ENCODE assay signal across 21 mouse cellular contexts in the genomic region with DNA sequence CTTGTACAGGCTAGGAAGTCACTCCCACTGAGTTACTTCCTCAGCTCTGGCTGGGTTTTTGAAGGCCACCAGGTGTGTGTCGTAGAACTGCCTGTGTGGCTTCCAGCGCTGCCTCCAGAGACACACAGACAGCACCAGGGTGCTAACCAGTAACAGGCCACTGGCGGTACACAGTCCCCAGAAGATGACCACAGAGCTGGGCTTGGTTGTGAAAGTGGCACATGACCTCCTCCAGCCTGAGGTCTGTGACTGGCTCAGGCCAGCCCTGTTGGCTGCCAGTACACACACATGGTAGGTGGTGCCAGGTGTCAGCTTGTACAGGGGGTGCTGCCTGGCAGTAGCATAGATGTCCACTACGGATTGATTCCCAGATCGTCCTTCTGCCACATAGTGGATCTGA. TPM values are rescaled to one million over a fixed set of nuclear protein-coding genes. Genes with fewer than 3 reads are reported as not detected.
DNase-seq lines count a peak whose midpoint lies in the region; ATAC-seq and TF ChIP-seq lines count a peak whose summit lies in the region.
"Had no signal": no experiment of that assay in that cellular context is flagged by ENCODE, and none has a peak within 500 bp of the region (broad histone marks: within the 10 kb centered on the region; RNA-seq: fewer than 3 reads in every experiment).

No protein-coding gene starts in this region.

- H3K9ac ChIP-seq in liver, postnatal 0 days (replicated peaks) = no peak overlapping the region
- no peak overlapping the region for H3K9ac ChIP-seq in liver, embryonic 11.5 days (ENCODE audit: low read depth, low read length)
- H3K9ac ChIP-seq: forebrain, embryonic 12.5 days; heart, embryonic 12.5 days; limb, embryonic 15.5 days; lung, embryonic 14.5 days; neural tube, embryonic 15.5 days had no signal

- no peaks in the 10 kb centered on the region for H3K27me3 ChIP-seq in liver, postnatal 0 days (ENCODE audit: insufficient read depth, low read length)
- no peaks in the 10 kb centered on the region for H3K27me3 ChIP-seq in liver, embryonic 11.5 days (replicated peaks; ENCODE audit: control insufficient read depth, insufficient read depth, low read length)
- H3K27me3 ChIP-seq: forebrain, embryonic 12.5 days; heart, embryonic 12.5 days; limb, embryonic 15.5 days; neural tube, embryonic 15.5 days; Patski had no signal

- peak; percentile 11 to 14 for DNase-seq in cerebellum, postnatal 25 days
- no peak for DNase-seq in cerebellum, adult 11-12 months
- no peak for DNase-seq in liver, postnatal 0 days
- DNase-seq in liver, embryonic 11.5 days (ENCODE audit: low spot score) = no peak
- DNase-seq in adipocyte (ENCODE audit: low spot score) = peak; percentile 68
- no peak for DNase-seq in urinary bladder, postnatal 14 days (ENCODE audit: low spot score)
- DNase-seq in c-Kit-positive CD71-positive TER-119-positive erythroid progenitor cells, embryonic 14.5 days (ENCODE audit: low spot score) = no peak
- DNase-seq: B cell, adult 2 months; gastrocnemius, postnatal 36 days; heart, postnatal 4 days; kidney, adult 8-10 months; layer of hippocampus, postnatal 36 days; lung, embryonic 14.5 days had no signal

- H3K4me1 ChIP-seq in liver, postnatal 0 days (ENCODE audit: insufficient read depth) = no peaks in the 10 kb centered on the region; the same call in 1 of the 2 replicates
- H3K4me1 ChIP-seq in liver, embryonic 11.5 days (replicated peaks; ENCODE audit: control insufficient read depth, insufficient read depth, low read length) = no peaks in the 10 kb centered on the region
- H3K4me1 ChIP-seq: forebrain, embryonic 12.5 days; heart, embryonic 12.5 days; limb, embryonic 15.5 days; neural tube, embryonic 15.5 days had no signal

- no peak overlapping the region for H3K4me3 ChIP-seq in liver, postnatal 0 days (ENCODE audit: low read depth, low read length)
- no peak overlapping the region for H3K4me3 ChIP-seq in liver, embryonic 11.5 days (ENCODE audit: low read depth, low read length)
- H3K4me3 ChIP-seq: forebrain, embryonic 12.5 days; heart, embryonic 12.5 days; limb, embryonic 15.5 days; myocyte; neural tube, embryonic 15.5 days had no signal

- TF ChIP-seq CTCF in liver, postnatal 0 days (IDR thresholded peaks at IDR 0.05; ENCODE audit: low read depth) = no peak

- H3K36me3 ChIP-seq in liver, postnatal 0 days (replicated peaks; ENCODE audit: insufficient read depth, low read length) = peaks cover 12% of the 10 kb centered on the region
- peaks cover 5% of the 10 kb centered on the region; the same call in 1 of the 2 replicates for H3K36me3 ChIP-seq in liver, embryonic 11.5 days (ENCODE audit: control insufficient read depth, insufficient read depth, low read length)

- H3K27ac ChIP-seq in liver, postnatal 0 days (ENCODE audit: low read depth) = no peak overlapping the region
- H3K27ac ChIP-seq in liver, embryonic 11.5 days (ENCODE audit: low read depth, low read length) = no peak overlapping the region
- H3K27ac ChIP-seq: forebrain, embryonic 12.5 days; limb, embryonic 15.5 days; macrophage; neural tube, embryonic 15.5 days had no signal

- no peak overlapping the region for H3K4me2 ChIP-seq in liver, postnatal 0 days (ENCODE audit: low read depth, low read length)
- no peak overlapping the region for H3K4me2 ChIP-seq in liver, embryonic 11.5 days
- H3K4me2 ChIP-seq: forebrain, embryonic 12.5 days; heart, embryonic 12.5 days; limb, embryonic 15.5 days; lung, embryonic 14.5 days; neural tube, embryonic 15.5 days had no signal

- no peaks in the 10 kb centered on the region for H3K9me3 ChIP-seq in liver, postnatal 0 days (ENCODE audit: low read length)
- H3K9me3 ChIP-seq in liver, embryonic 11.5 days (ENCODE audit: control insufficient read depth, low read length) = no peaks in the 10 kb centered on the region
- H3K9me3 ChIP-seq: forebrain, embryonic 12.5 days; heart, embryonic 12.5 days; limb, embryonic 15.5 days; neural tube, embryonic 15.5 days had no signal

- 77% methylated on average over 5 of the region's 5 CpGs for WGBS in liver, postnatal 0 days (ENCODE audit: insufficient replicate concordance)
- 88% methylated on average over 5 of the region's 5 CpGs for WGBS in liver, embryonic 11.5 days

- no peak for TF ChIP-seq EP300 in liver, postnatal 0 days (IDR thresholded peaks at IDR 0.05; ENCODE audit: low read depth)

- peak; percentile 62 for ATAC-seq in liver, postnatal 0 days
- no peak; the same call in 1 of the 2 replicates for ATAC-seq in liver, embryonic 11.5 days (replicated peaks; ENCODE audit: low FRiP score)
- ATAC-seq in erythroblast, adult 5-6 weeks (replicated peaks; ENCODE audit: low FRiP score, poor library complexity, severe bottlenecking) = 0 out of 2 replicates have a peak, but pooled peaks have one; percentile 29
- ATAC-seq: Patski had no signal

RNA-seq across cellular contexts. Expression of a gene that starts 11.0 kb away (rescaled TPM):
- 0.97 and 1.2 TPM in 2 replicates for polyA plus RNA-seq in liver, postnatal 0 days (2015; fragmentation: Nextera tagmentation; extraction: Ambion mirVana)
- polyA plus RNA-seq in liver, embryonic 11.5 days (2014; fragmentation: Nextera tagmentation; extraction: Ambion mirVana) = 3.2 and 3.9 TPM in 2 replicates
- total RNA-seq in erythroblast, adult 5-6 weeks (2015; ENCODE audit: low replicate concordance) = not detected in 2 replicates
- not detected in 2 replicates for total RNA-seq in erythroblast, adult 5-6 weeks (2017; ENCODE audit: low replicate concordance)
- polyA plus RNA-seq: macrophage, myocyte, Patski had no signal

RNA-seq across cellular contexts. Expression of a gene that starts 23.2 kb away (rescaled TPM):
- 18.9 and 20.4 TPM in 2 replicates for polyA plus RNA-seq in liver, postnatal 0 days (2015; fragmentation: Nextera tagmentation; extraction: Ambion mirVana)
- polyA plus RNA-seq in liver, embryonic 11.5 days (2014; fragmentation: Nextera tagmentation; extraction: Ambion mirVana) = 19.3 and 21.7 TPM in 2 replicates
- total RNA-seq in erythroblast, adult 5-6 weeks (2015; ENCODE audit: low replicate concordance) = 7.1 and 17.6 TPM in 2 replicates
- total RNA-seq in erythroblast, adult 5-6 weeks (2017; ENCODE audit: low replicate concordance) = 4.6 and 8.3 TPM in 2 replicates

RNA-seq across cellular contexts. Expression of a gene that starts 53.7 kb away (rescaled TPM):
- polyA plus RNA-seq in liver, postnatal 0 days (2015; fragmentation: Nextera tagmentation; extraction: Ambion mirVana) = 2.1 and 2.9 TPM in 2 replicates
- polyA plus RNA-seq in liver, embryonic 11.5 days (2014; fragmentation: Nextera tagmentation; extraction: Ambion mirVana) = 19.8 and 21.8 TPM in 2 replicates
- total RNA-seq in erythroblast, adult 5-6 weeks (2015; ENCODE audit: low replicate concordance) = 2.9 and 5.8 TPM in 2 replicates
- total RNA-seq in erythroblast, adult 5-6 weeks (2017; ENCODE audit: low replicate concordance) = 4.6 and 4.8 TPM in 2 replicates

RNA-seq across cellular contexts. Expression of a gene that starts 53.8 kb away (rescaled TPM):
- 17.3 TPM in 2 replicates for polyA plus RNA-seq in liver, postnatal 0 days (2015; fragmentation: Nextera tagmentation; extraction: Ambion mirVana)
- polyA plus RNA-seq in liver, embryonic 11.5 days (2014; fragmentation: Nextera tagmentation; extraction: Ambion mirVana) = 44.5 and 46.6 TPM in 2 replicates
- total RNA-seq in erythroblast, adult 5-6 weeks (2015; ENCODE audit: low replicate concordance) = 7.1 and 10.0 TPM in 2 replicates
- total RNA-seq in erythroblast, adult 5-6 weeks (2017; ENCODE audit: low replicate concordance) = 7.5 and 7.7 TPM in 2 replicates

Comparison
In these comparisons a context has a peak if more than half of its experiments do, and no peak if none do; other contexts are left out.
1. DNase-seq: peak in cerebellum, postnatal 25 days (2 of 2) and adipocyte (single experiment); none in cerebellum, adult 11-12 months (single experiment), liver, postnatal 0 days (single experiment), liver, embryonic 11.5 days (single experiment), urinary bladder, postnatal 14 days (single experiment) and c-Kit-positive CD71-positive TER-119-positive erythroid progenitor cells, embryonic 14.5 days (single experiment).